Mouse (Mus musculus) liver, adult 2 months (tissue): ENCODE data around the gene Nf1.

ENCODE experiments used
- CTCF ChIP-seq: fragments of 200-500 bp; IDR thresholded peaks from 2 replicates; pipeline ENCODE4 v1.5.1; 2011; ENCODE audit warnings: low read depth, low read length, control low read depth
- POLR2A ChIP-seq: fragments of 200-500 bp; IDR thresholded peaks from 2 replicates; pipeline ENCODE4 v1.6.1; 2011; ENCODE audit warnings: low read length, control low read depth; ENCODE audit not compliant: insufficient read depth; ENCODE audit errors: extremely low read depth

DNA sequence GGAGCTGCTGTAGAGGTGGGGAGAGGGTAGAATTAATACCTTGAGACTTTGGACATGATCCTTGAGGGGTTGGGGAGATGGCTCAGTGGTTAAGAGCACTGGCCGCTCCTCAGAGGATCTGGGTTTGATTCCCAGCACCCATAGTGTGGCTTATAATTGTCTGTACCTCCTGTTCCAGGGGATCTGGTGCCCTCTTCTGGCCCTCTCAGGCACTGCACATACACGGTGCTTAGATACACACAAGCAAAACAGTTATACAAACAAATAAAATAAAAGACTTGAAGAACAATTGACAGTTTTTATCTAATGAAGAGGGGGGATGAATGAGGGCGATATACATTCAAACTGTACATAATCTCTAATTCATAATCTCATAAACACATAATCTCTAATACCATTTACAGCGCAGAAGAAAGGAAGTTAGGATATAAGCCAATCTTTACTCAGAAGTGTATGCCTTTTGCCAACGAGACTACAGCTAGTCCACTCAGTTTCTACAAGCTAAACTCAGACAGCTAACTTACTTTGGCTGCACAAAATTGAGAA lies 2.7 kb upstream of the Nf1 start:
- TF ChIP-seq CTCF (peak; percentile 57), POLR2A (no peak)
